ENCODE assay signal across 8 mouse cellular contexts in the genomic region with DNA sequence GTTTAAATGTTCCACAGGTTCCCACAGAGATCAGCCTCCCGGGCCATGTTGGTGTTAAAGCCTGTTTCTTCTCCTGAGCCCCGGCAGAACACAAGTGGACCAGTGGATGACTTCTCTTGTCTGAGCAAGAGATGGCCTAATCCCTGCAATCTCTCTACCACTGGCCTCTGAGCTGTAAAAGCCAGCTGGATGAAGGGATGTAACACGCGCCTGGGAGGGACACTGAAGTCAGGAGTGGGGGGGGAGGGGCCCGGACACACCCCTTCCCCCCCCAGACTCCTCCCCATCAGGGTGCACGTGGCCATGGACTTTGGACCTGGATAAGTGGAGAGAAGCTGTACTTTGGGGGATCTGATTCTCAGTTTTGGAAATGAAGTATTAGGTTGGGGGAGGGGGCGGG. TPM values are rescaled to one million over a fixed set of nuclear protein-coding genes. Genes with fewer than 3 reads are reported as not detected.
DNase-seq lines count a peak whose midpoint lies in the region; ATAC-seq and TF ChIP-seq lines count a peak whose summit lies in the region.

No protein-coding gene starts in this region.

- in situ Hi-C loops in CH12.LX (cut with MboI; ENCODE audit: low pct_ligation_motif_present, low pct_unique_long_range_greater_than_20kb, low sequenced_read_pairs), result no loop called here

- 17% methylated on average over 7 of the region's 7 CpGs for WGBS in embryonic facial prominence, embryonic 15.5 days
- 19% methylated on average over 7 of the region's 7 CpGs for WGBS in intestine, postnatal 0 days
- 16% methylated on average over 7 of the region's 7 CpGs for WGBS in lung, embryonic 16.5 days
- WGBS in stomach, postnatal 0 days, result 20% methylated on average over 7 of the region's 7 CpGs

- TF ChIP-seq EP300 in CH12.LX (IDR thresholded peaks at IDR 0.05; ENCODE audit: low read length), result no peak
- TF ChIP-seq EP300 in stomach, postnatal 0 days (optimal IDR thresholded peaks at IDR 0.05), result no peak

- TF ChIP-seq RAD21 in CH12.LX (IDR thresholded peaks at IDR 0.05; ENCODE audit: low read depth, low read length), result no peak

- TF ChIP-seq POLR2A in CH12.LX (IDR thresholded peaks at IDR 0.05; ENCODE audit: low read depth, low read length), result no peak; the same call in none of the 2 replicates

- dilution Hi-C loops in CH12.LX (cut with MboI; ENCODE audit: extremely low pct_ligation_motif_present, extremely low pct_unique_long_range_greater_than_20kb, low sequenced_read_pairs), result no loop called here

- ATAC-seq in embryonic facial prominence, embryonic 15.5 days (ENCODE audit: insufficient number of reproducible peaks, low FRiP score, low TSS enrichment, low read depth), result no peak
- ATAC-seq in intestine, postnatal 0 days, result peak; percentile 55
- ATAC-seq in lung, embryonic 16.5 days (ENCODE audit: low read depth), result no peak
- no peak for ATAC-seq in stomach, postnatal 0 days (ENCODE audit: low FRiP score, low TSS enrichment)

- H3K4me2 ChIP-seq in CH12.LX (ENCODE audit: insufficient read depth, low read depth, poor library complexity, severe bottlenecking), result peak overlapping the region; percentile 55
- H3K4me2 ChIP-seq in embryonic facial prominence, embryonic 15.5 days (replicated peaks), result peak overlapping the region; percentile 67
- H3K4me2 ChIP-seq in intestine, postnatal 0 days (replicated peaks; ENCODE audit: low read depth), result peak overlapping the region; percentile 72
- H3K4me2 ChIP-seq in lung, embryonic 16.5 days (ENCODE audit: low read depth, low read length), result peak overlapping the region; percentile 66
- peak overlapping the region; percentile 65 for H3K4me2 ChIP-seq in stomach, postnatal 0 days (replicated peaks; ENCODE audit: low read depth)

- H3K4me1 ChIP-seq in CH12.LX (ENCODE audit: control insufficient read depth in 1 of 2, insufficient read depth in 2 of 2), result peaks cover 10 to 65% of the 10 kb centered on the region in 2 experiments
- peaks cover 57% of the 10 kb centered on the region for H3K4me1 ChIP-seq in embryonic facial prominence, embryonic 15.5 days
- peaks cover 30% of the 10 kb centered on the region for H3K4me1 ChIP-seq in intestine, postnatal 0 days (replicated peaks; ENCODE audit: control insufficient read depth, insufficient read depth, low read length)
- H3K4me1 ChIP-seq in lung, embryonic 16.5 days (replicated peaks; ENCODE audit: control insufficient read depth, insufficient read depth, low read length), result peaks cover 55% of the 10 kb centered on the region
- H3K4me1 ChIP-seq in stomach, postnatal 0 days (replicated peaks; ENCODE audit: control insufficient read depth, insufficient read depth), result peaks cover 26% of the 10 kb centered on the region

- peak; percentile 71 to 88 for DNase-seq in adrenal gland, adult (ENCODE audit: inconsistent age in 2 of 2, low spot score in 1 of 2)
- DNase-seq in adrenal gland, adult 8-10 months, result no peak
- peak; percentile 80 for DNase-seq in CH12.LX (ENCODE audit: extremely low read depth)
- DNase-seq in stomach, postnatal 0 days (ENCODE audit: low spot score), result peak; percentile 85
- DNase-seq in right cerebral cortex, adult 18-20 months, result no peak

- no peaks in the 10 kb centered on the region for H3K27me3 ChIP-seq in CH12.LX (replicated peaks)
- H3K27me3 ChIP-seq in embryonic facial prominence, embryonic 15.5 days, result no peaks in the 10 kb centered on the region
- H3K27me3 ChIP-seq in intestine, postnatal 0 days (replicated peaks; ENCODE audit: control insufficient read depth, insufficient read depth, low read length), result no peaks in the 10 kb centered on the region
- no peaks in the 10 kb centered on the region for H3K27me3 ChIP-seq in lung, embryonic 16.5 days (ENCODE audit: control insufficient read depth, insufficient read depth, low read depth, low read length)
- H3K27me3 ChIP-seq in stomach, postnatal 0 days (ENCODE audit: control insufficient read depth, insufficient read depth, low read length), result no peaks in the 10 kb centered on the region

- peak overlapping the region; percentile 67 for H3K27ac ChIP-seq in CH12.LX (ENCODE audit: insufficient read depth, low read depth)
- peak overlapping the region; percentile 98 for H3K27ac ChIP-seq in embryonic facial prominence, embryonic 15.5 days (replicated peaks)
- peak overlapping the region; percentile 94 for H3K27ac ChIP-seq in intestine, postnatal 0 days (ENCODE audit: low read depth, low read length)
- peak overlapping the region; percentile 98 for H3K27ac ChIP-seq in lung, embryonic 16.5 days (ENCODE audit: low read length)
- peak overlapping the region; percentile 94 for H3K27ac ChIP-seq in stomach, postnatal 0 days (replicated peaks)

- peak overlapping the region; percentile 41 for H3K9ac ChIP-seq in CH12.LX (ENCODE audit: insufficient read depth, low read depth)
- H3K9ac ChIP-seq in embryonic facial prominence, embryonic 15.5 days, result 0 out of 2 replicates have a peak overlapping the region, but pooled peaks have one; percentile 13
- H3K9ac ChIP-seq in intestine, postnatal 0 days (ENCODE audit: low read depth, low read length), result 0 out of 2 replicates have a peak overlapping the region, but pooled peaks have one; percentile 34
- peak overlapping the region; percentile 24 for H3K9ac ChIP-seq in lung, embryonic 16.5 days (ENCODE audit: low read length)
- H3K9ac ChIP-seq in stomach, postnatal 0 days (ENCODE audit: low read length), result no peak overlapping the region

- no peak for TF ChIP-seq CTCF in CH12.LX (conservative IDR thresholded peaks at IDR 0.05 in 1 of 2, IDR thresholded peaks at IDR 0.05 in 1 of 2; ENCODE audit: low read depth in 2 of 2, low read length in 2 of 2)
- no peak for TF ChIP-seq CTCF in intestine, postnatal 0 days (IDR thresholded peaks at IDR 0.05; ENCODE audit: low read depth)
- TF ChIP-seq CTCF in stomach, postnatal 0 days (IDR thresholded peaks at IDR 0.05; ENCODE audit: low read depth), result no peak

- no peaks in the 10 kb centered on the region for H3K9me3 ChIP-seq in CH12.LX (replicated peaks; ENCODE audit: low read length)
- no peaks in the 10 kb centered on the region for H3K9me3 ChIP-seq in embryonic facial prominence, embryonic 15.5 days (replicated peaks)
- H3K9me3 ChIP-seq in intestine, postnatal 0 days (ENCODE audit: control insufficient read depth), result no peaks in the 10 kb centered on the region
- H3K9me3 ChIP-seq in lung, embryonic 16.5 days (ENCODE audit: control insufficient read depth, low read length), result no peaks in the 10 kb centered on the region
- no peaks in the 10 kb centered on the region for H3K9me3 ChIP-seq in stomach, postnatal 0 days (ENCODE audit: control insufficient read depth, low read length)

- H3K4me3 ChIP-seq in CH12.LX (replicated peaks in 1 of 3; ENCODE audit: low read depth in 2 of 3, low read length in 2 of 3, poor library complexity in 1 of 3), result peak overlapping the region; percentile 56 to 72 (median 69)
- peak overlapping the region; percentile 60 for H3K4me3 ChIP-seq in embryonic facial prominence, embryonic 15.5 days (replicated peaks)
- H3K4me3 ChIP-seq in intestine, postnatal 0 days (ENCODE audit: low read depth, low read length), result peak overlapping the region; percentile 54
- peak overlapping the region; percentile 60 for H3K4me3 ChIP-seq in lung, embryonic 16.5 days (ENCODE audit: low read length)
- peak overlapping the region; percentile 21 for H3K4me3 ChIP-seq in stomach, postnatal 0 days (ENCODE audit: low read depth, low read length)

- H3K79me2 ChIP-seq in CH12.LX (replicated peaks; ENCODE audit: control insufficient read depth, extremely low read depth, insufficient read depth, poor library complexity, severe bottlenecking), result peaks cover 37% of the 10 kb centered on the region

- no peaks in the 10 kb centered on the region for H3K36me3 ChIP-seq in CH12.LX (replicated peaks in 1 of 2; ENCODE audit: control insufficient read depth in 1 of 2, insufficient read depth in 1 of 2, low read length in 1 of 2)
- H3K36me3 ChIP-seq in embryonic facial prominence, embryonic 15.5 days, result no peaks in the 10 kb centered on the region
- no peaks in the 10 kb centered on the region for H3K36me3 ChIP-seq in intestine, postnatal 0 days (ENCODE audit: control insufficient read depth, insufficient read depth)
- no peaks in the 10 kb centered on the region for H3K36me3 ChIP-seq in lung, embryonic 16.5 days (ENCODE audit: control insufficient read depth, insufficient read depth, low read length)
- H3K36me3 ChIP-seq in stomach, postnatal 0 days (ENCODE audit: control insufficient read depth, insufficient read depth, low read length), result no peaks in the 10 kb centered on the region

RNA-seq across cellular contexts. Expression of a gene that starts 1.2 kb away (rescaled TPM):
- total RNA-seq in adrenal gland, adult 8-10 months (2022), result 100 to 1,000 TPM; 114 to 131 (median 124) TPM
- total RNA-seq in CH12.LX (2012; rRNA removed) (83.2 and 118 TPM in 2 replicates), CH12.LX (2014; rRNA removed) (63.2 and 67.7 TPM in 2 replicates)
- 80.9 and 90.5 TPM in 2 replicates for polyA plus RNA-seq in CH12.LX (2012; ENCODE audit: insufficient read length, low read depth)
- 71.7 and 75.4 TPM in 2 replicates for polyA plus RNA-seq in embryonic facial prominence, embryonic 15.5 days (2015; fragmentation: Nextera tagmentation; extraction: Ambion mirVana)
- polyA plus RNA-seq in intestine, postnatal 0 days (2015; fragmentation: Nextera tagmentation; extraction: Ambion mirVana), result 59.0 and 62.2 TPM in 2 replicates
- polyA plus RNA-seq in lung, embryonic 16.5 days (2015; fragmentation: Nextera tagmentation; extraction: Ambion mirVana), result 73.0 and 78.9 TPM in 2 replicates
- polyA plus RNA-seq in stomach, postnatal 0 days (2015; fragmentation: Nextera tagmentation; extraction: Ambion mirVana), result 42.7 and 43.4 TPM in 2 replicates

RNA-seq across cellular contexts. Expression of a gene that starts 32.9 kb away (rescaled TPM):
- not detected for total RNA-seq in adrenal gland, adult 8-10 months (2022)
- 0.04 TPM in 1 of 2 replicates, not detected in the other for total RNA-seq in CH12.LX (2012; rRNA removed)
- total RNA-seq in CH12.LX (2014; rRNA removed), result 0.18 TPM in 1 of 2 replicates, not detected in the other
- 0.08 and 0.10 TPM in 2 replicates for polyA plus RNA-seq in CH12.LX (2012; ENCODE audit: insufficient read length, low read depth)
- 0.11 TPM in 1 of 2 replicates, not detected in the other for polyA plus RNA-seq in embryonic facial prominence, embryonic 15.5 days (2015; fragmentation: Nextera tagmentation; extraction: Ambion mirVana)
- polyA plus RNA-seq in intestine, postnatal 0 days (2015; fragmentation: Nextera tagmentation; extraction: Ambion mirVana), result 0.16 TPM in 1 of 2 replicates, not detected in the other
- 0.05 TPM in 1 of 2 replicates, not detected in the other for polyA plus RNA-seq in lung, embryonic 16.5 days (2015; fragmentation: Nextera tagmentation; extraction: Ambion mirVana)
- polyA plus RNA-seq in stomach, postnatal 0 days (2015; fragmentation: Nextera tagmentation; extraction: Ambion mirVana), result not detected in 2 replicates

RNA-seq across cellular contexts. Expression of a gene that starts 39.9 kb away (rescaled TPM):
- total RNA-seq in adrenal gland, adult 8-10 months (2022), result not detected
- total RNA-seq in CH12.LX (2012; rRNA removed) (not detected in 2 replicates), CH12.LX (2014; rRNA removed) (not detected in 2 replicates)
- not detected in 2 replicates for polyA plus RNA-seq in CH12.LX (2012; ENCODE audit: insufficient read length, low read depth)
- not detected in 2 replicates for polyA plus RNA-seq in embryonic facial prominence, embryonic 15.5 days (2015; fragmentation: Nextera tagmentation; extraction: Ambion mirVana)
- polyA plus RNA-seq in intestine, postnatal 0 days (2015; fragmentation: Nextera tagmentation; extraction: Ambion mirVana), result 0.08 TPM in 1 of 2 replicates, not detected in the other
- 0.14 TPM in 1 of 2 replicates, not detected in the other for polyA plus RNA-seq in lung, embryonic 16.5 days (2015; fragmentation: Nextera tagmentation; extraction: Ambion mirVana)
- 0.10 TPM in 1 of 2 replicates, not detected in the other for polyA plus RNA-seq in stomach, postnatal 0 days (2015; fragmentation: Nextera tagmentation; extraction: Ambion mirVana)

RNA-seq across cellular contexts. Expression of a gene that starts 42.1 kb away (rescaled TPM):
- total RNA-seq in adrenal gland, adult 8-10 months (2022), result 10 to 100 TPM; 28.1 to 40.1 (median 36.2) TPM
- total RNA-seq in CH12.LX (2012; rRNA removed) (21.3 and 22.6 TPM in 2 replicates), CH12.LX (2014; rRNA removed) (38.7 and 48.8 TPM in 2 replicates)
- polyA plus RNA-seq in CH12.LX (2012; ENCODE audit: insufficient read length, low read depth), result 23.2 and 25.3 TPM in 2 replicates
- 36.0 and 36.7 TPM in 2 replicates for polyA plus RNA-seq in embryonic facial prominence, embryonic 15.5 days (2015; fragmentation: Nextera tagmentation; extraction: Ambion mirVana)
- polyA plus RNA-seq in intestine, postnatal 0 days (2015; fragmentation: Nextera tagmentation; extraction: Ambion mirVana), result 8.4 TPM in 2 replicates
- 35.8 and 38.2 TPM in 2 replicates for polyA plus RNA-seq in lung, embryonic 16.5 days (2015; fragmentation: Nextera tagmentation; extraction: Ambion mirVana)
- 9.9 and 10.0 TPM in 2 replicates for polyA plus RNA-seq in stomach, postnatal 0 days (2015; fragmentation: Nextera tagmentation; extraction: Ambion mirVana)

RNA-seq across cellular contexts. Expression of a gene that starts 58.2 kb away (rescaled TPM):
- total RNA-seq in adrenal gland, adult 8-10 months (2022), result 10 to 100 TPM; 21.5 to 41.8 (median 32.6) TPM
- total RNA-seq in CH12.LX (2012; rRNA removed) (0.17 and 0.34 TPM in 2 replicates), CH12.LX (2014; rRNA removed) (not detected in 2 replicates)
- 0.04 and 0.20 TPM in 2 replicates for polyA plus RNA-seq in CH12.LX (2012; ENCODE audit: insufficient read length, low read depth)
- 1.7 and 2.2 TPM in 2 replicates for polyA plus RNA-seq in embryonic facial prominence, embryonic 15.5 days (2015; fragmentation: Nextera tagmentation; extraction: Ambion mirVana)
- polyA plus RNA-seq in intestine, postnatal 0 days (2015; fragmentation: Nextera tagmentation; extraction: Ambion mirVana), result 0.75 and 0.86 TPM in 2 replicates
- 0.73 and 0.84 TPM in 2 replicates for polyA plus RNA-seq in lung, embryonic 16.5 days (2015; fragmentation: Nextera tagmentation; extraction: Ambion mirVana)
- polyA plus RNA-seq in stomach, postnatal 0 days (2015; fragmentation: Nextera tagmentation; extraction: Ambion mirVana), result 0.31 and 0.44 TPM in 2 replicates

Comparison
In these comparisons a context has a peak if more than half of its experiments do, and no peak if none do; other contexts are left out.
1. DNase-seq: peak in adrenal gland, adult (2 of 2), CH12.LX (single experiment) and stomach, postnatal 0 days (single experiment); none in adrenal gland, adult 8-10 months (single experiment) and right cerebral cortex, adult 18-20 months (single experiment).
2. Peak in every context shown above with its lines, with median percentiles within 50 percentile points of each other: H3K27ac ChIP-seq, H3K4me2 ChIP-seq and H3K4me3 ChIP-seq.